Mouse (Mus musculus) T-helper 2 cell (primary cell): Measurements from ENCODE around the gene Klk4.

ENCODE experiments used
- in situ Hi-C: fragments of 300-600 bp; cut with MboI, MseI; formaldehyde crosslinking; loops from one replicate; pipeline ENCODE4 v1.15.1; 2025; ENCODE audit warnings: high pct_unique_total_duplicates

The Klk4 gene

GRCm38 (mm10) chr7:43880912-43881311 is at the start of gene Klk4:
Gene Klk4, plus strand, starts transcription at chr7:43881160.
- in situ Hi-C loops = no loop called here

- in situ Hi-C loops = no loop called here
Measured at GRCm38 (mm10) chr7:43841701-43842100, 39.3 kb upstream of the Klk4 start, which contains the start of gene Klk5. Gene Klk5, plus strand, starts transcription at chr7:43841971.

GRCm38 (mm10) chr7:43843801-43844200 is 37.2 kb upstream of the Klk4 start:
- in situ Hi-C loops = no loop called here

- in situ Hi-C loops = no loop called here
Measured at GRCm38 (mm10) chr7:43851616-43852015, 29.3 kb upstream of the Klk4 start.

GRCm38 (mm10) chr7:43854642-43855380 is 26.1 kb upstream of the Klk4 start:
- in situ Hi-C loops = no loop called here

- in situ Hi-C loops = no loop called here
Measured at GRCm38 (mm10) chr7:43855709-43856108, 25.3 kb upstream of the Klk4 start.

- in situ Hi-C loops = no loop called here
Measured at GRCm38 (mm10) chr7:43856307-43856706, 24.7 kb upstream of the Klk4 start.

GRCm38 (mm10) chr7:43857501-43857900 is 23.5 kb upstream of the Klk4 start:
- in situ Hi-C loops = no loop called here

GRCm38 (mm10) chr7:43860411-43860810 is 20.5 kb upstream of the Klk4 start:
- in situ Hi-C loops = no loop called here

GRCm38 (mm10) chr7:43873237-43873636 is 7.7 kb upstream of the Klk4 start:
- in situ Hi-C loops = no loop called here

GRCm38 (mm10) chr7:43873674-43874073 is 7.3 kb upstream of the Klk4 start:
- in situ Hi-C loops = no loop called here

- in situ Hi-C loops = no loop called here
Measured at GRCm38 (mm10) chr7:43874868-43875375, 6.0 kb upstream of the Klk4 start.

- in situ Hi-C loops = no loop called here
Measured at GRCm38 (mm10) chr7:43876444-43876843, 4.5 kb upstream of the Klk4 start.

GRCm38 (mm10) chr7:43878281-43878680 is 2.7 kb upstream of the Klk4 start:
- in situ Hi-C loops = no loop called here

- in situ Hi-C loops = no loop called here
Measured at GRCm38 (mm10) chr7:43882346-43882745, 1.4 kb downstream of the Klk4 start.

- in situ Hi-C loops = no loop called here
Measured at GRCm38 (mm10) chr7:43882811-43883210, 1.9 kb downstream of the Klk4 start.

GRCm38 (mm10) chr7:43883547-43883946 is 2.6 kb downstream of the Klk4 start:
- in situ Hi-C loops = no loop called here

GRCm38 (mm10) chr7:43891365-43891764 is 10.4 kb downstream of the Klk4 start:
- in situ Hi-C loops = no loop called here

- in situ Hi-C loops = no loop called here
Measured at GRCm38 (mm10) chr7:43891788-43892187, 10.8 kb downstream of the Klk4 start.

- in situ Hi-C loops = no loop called here
Measured at GRCm38 (mm10) chr7:43894836-43895235, 13.9 kb downstream of the Klk4 start.

- in situ Hi-C loops = loop anchor here (10.0 kb wide), 2 partner anchors 230 to 690 kb away; no protein-coding TSS in a partner anchor
Measured at GRCm38 (mm10) chr7:43914821-43915220, 33.9 kb downstream of the Klk4 start.

- in situ Hi-C loops = loop anchor here (10.0 kb wide), 2 partner anchors 234 to 694 kb away; no protein-coding TSS in a partner anchor
Measured at GRCm38 (mm10) chr7:43918426-43918825, 37.5 kb downstream of the Klk4 start.

GRCm38 (mm10) chr7:43918871-43919270 is 37.9 kb downstream of the Klk4 start:
- in situ Hi-C loops = loop anchor here (10.0 kb wide), 2 partner anchors 234 to 694 kb away; no protein-coding TSS in a partner anchor
